ENCODE assay signal across 18 mouse cellular contexts in genomic region chr3:147982831-147983230, GRCm38 (mm10).
"Had no signal": no experiment of that assay in that cellular context is flagged by ENCODE, and none has a peak within 500 bp of the region (broad histone marks: within the 10 kb centered on the region; RNA-seq: fewer than 3 reads in every experiment).

No protein-coding gene starts in this region.

- H3K4me2 ChIP-seq: liver, embryonic 15.5 days; lung, embryonic 15.5 days; midbrain, embryonic 11.5 days; midbrain, embryonic 13.5 days; neural tube, embryonic 12.5 days; stomach, embryonic 15.5 days had no signal

- H3K9me3 ChIP-seq: liver, embryonic 15.5 days; lung, embryonic 15.5 days; midbrain, embryonic 13.5 days; neural tube, embryonic 12.5 days; stomach, embryonic 15.5 days had no signal

- H3K4me1 ChIP-seq: liver, embryonic 15.5 days; lung, embryonic 15.5 days; megakaryocyte, embryonic 14.5 days; neural tube, embryonic 12.5 days; stomach, embryonic 15.5 days had no signal

- H3K9ac ChIP-seq: liver, embryonic 15.5 days; liver, postnatal 0 days; lung, embryonic 15.5 days; midbrain, embryonic 13.5 days; neural tube, embryonic 12.5 days; stomach, embryonic 15.5 days had no signal

- H3K27me3 ChIP-seq: liver, embryonic 15.5 days; lung, embryonic 15.5 days; megakaryocyte, embryonic 14.5 days; neural tube, embryonic 12.5 days; stomach, embryonic 15.5 days had no signal

- H3K27ac ChIP-seq: liver, embryonic 15.5 days; lung, embryonic 15.5 days; macrophage; midbrain, embryonic 13.5 days; neural tube, embryonic 12.5 days; stomach, embryonic 15.5 days; stomach, postnatal 0 days had no signal

- ATAC-seq: liver, postnatal 0 days; lung, postnatal 0 days; midbrain, embryonic 13.5 days had no signal

- DNase-seq: liver, postnatal 0 days; lung, adult 2 months; lung, postnatal 14 days; lung, postnatal 36 days; right cerebral cortex, postnatal 14 days; thymus, adult 2 months; thymus, postnatal 25 days; thymus, postnatal 4 days had no signal

- H3K4me3 ChIP-seq: liver, embryonic 15.5 days; lung, embryonic 15.5 days; megakaryocyte, embryonic 14.5 days; midbrain, embryonic 13.5 days; neural tube, embryonic 12.5 days; stomach, embryonic 15.5 days had no signal

- H3K36me3 ChIP-seq: liver, embryonic 15.5 days; lung, embryonic 15.5 days; midbrain, embryonic 13.5 days; neural tube, embryonic 12.5 days; stomach, embryonic 15.5 days had no signal
